Mouse (Mus musculus) bone marrow macrophage, adult 2 months (primary cell): ENCODE measurements around the gene Kcp.

Source experiments
- CTCF ChIP-seq: IDR thresholded peaks from 2 replicates; pipeline ENCODE4 v1.5.1; 2012; ENCODE audit warnings: low read depth, mild to moderate bottlenecking, low read length, moderate library complexity
- POLR2A ChIP-seq: IDR thresholded peaks from 2 replicates; pipeline ENCODE4 v1.6.1; 2012; ENCODE audit warnings: mild to moderate bottlenecking, low read depth, low read length, borderline replicate concordance

DNA sequence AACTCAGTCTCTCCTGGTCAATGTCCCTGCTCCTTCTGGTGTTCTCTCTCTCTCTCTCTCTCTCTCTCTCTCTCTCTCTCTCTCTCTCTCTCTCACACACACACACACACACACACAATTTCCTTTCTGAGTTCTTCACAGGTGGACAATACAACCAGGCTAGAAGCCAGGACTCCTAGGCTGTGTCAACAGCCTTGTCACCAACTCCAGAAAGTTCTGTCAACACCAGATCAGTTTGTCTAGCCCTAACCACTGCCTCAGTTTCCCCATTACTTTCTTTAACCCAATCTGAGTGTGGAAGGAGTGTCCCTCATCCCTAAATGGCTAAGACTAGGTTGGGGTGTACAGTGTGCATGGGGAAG, 75.1 kb downstream of the Kcp start:
- TF ChIP-seq POLR2A (no peak), CTCF (no peak)
